Mouse (Mus musculus): ENCODE data around the gene Akt2.

- TF ChIP-seq CTCF (IDR thresholded peaks at IDR 0.05; ENCODE audit: control insufficient read depth, insufficient read depth, insufficient read length) (no peak), CEBPB (IDR thresholded peaks at IDR 0.05; ENCODE audit: low read depth) (no peak)
Measured at GRCm38 (mm10) chr7:27574124-27574880, 17.1 kb upstream of the Akt2 start.

Data from C2C12 (cell line).